In genomic region chrX:16619034-16619929, GRCm38 (mm10) we compare ENCODE assay signal across 8 mouse cellular contexts. TPM values are rescaled to one million over a fixed set of nuclear protein-coding genes. Genes with fewer than 3 reads are reported as not detected.
DNase-seq lines count a peak whose midpoint lies in the region; ATAC-seq and TF ChIP-seq lines count a peak whose summit lies in the region.

Gene Maoa, plus strand, starts transcription at chrX:16619698.

- peak within 1 kb of the TSS; percentile 84 for H3K4me3 ChIP-seq in gastrocnemius, adult 2 months
- peak within 1 kb of the TSS; percentile 51 for H3K4me3 ChIP-seq in hindbrain, embryonic 16.5 days (ENCODE audit: low read length)

- no peaks in the 10 kb centered on the region for H3K9me3 ChIP-seq in hindbrain, embryonic 16.5 days (ENCODE audit: control insufficient read depth, low read length)

- no peaks in the 10 kb centered on the region for H3K36me3 ChIP-seq in hindbrain, embryonic 16.5 days (ENCODE audit: control insufficient read depth, insufficient read depth, low read length)

- peak within 1 kb of the TSS; percentile 89 for H3K27ac ChIP-seq in gastrocnemius, adult 2 months
- peak within 1 kb of the TSS; percentile 87 for H3K27ac ChIP-seq in hindbrain, embryonic 16.5 days (ENCODE audit: low read depth, low read length)

- no peaks in the 10 kb centered on the region for H3K27me3 ChIP-seq in hindbrain, embryonic 16.5 days (replicated peaks; ENCODE audit: control insufficient read depth, insufficient read depth, low read length)

- peak within 1 kb of the TSS; percentile 74 for H3K4me2 ChIP-seq in hindbrain, embryonic 16.5 days (ENCODE audit: low read length)

- 18% methylated on average over 33 of the region's 33 CpGs for WGBS in hindbrain, embryonic 16.5 days

- intact Hi-C loops in gastrocnemius, adult 2 months (cut with DNase I), result loop anchor here (10.0 kb wide), 1 partner anchor 196 kb away; the partner anchor contains the start of gene Maob

- ATAC-seq in hindbrain, embryonic 16.5 days, result peak; percentile 93

- H3K9ac ChIP-seq in hindbrain, embryonic 16.5 days (ENCODE audit: low read depth, low read length), result peak within 1 kb of the TSS; percentile 71

- peak; percentile 84 for DNase-seq in adipocyte (ENCODE audit: low spot score)
- DNase-seq in cerebellum, postnatal 36 days, result peak; percentile 65 to 70
- DNase-seq in gastrocnemius, adult 2 months, result peak; percentile 68
- DNase-seq in layer of hippocampus, postnatal 36 days, result peak; percentile 68 to 70
- peak; percentile 71 for DNase-seq in lung, postnatal 14 days
- DNase-seq in retina, postnatal 1 day, result peak; percentile 89
- DNase-seq in urinary bladder, adult 18-20 months (ENCODE audit: low spot score in 2 of 2), result peak; percentile 20 to 57

- no peaks in the 10 kb centered on the region for H3K4me1 ChIP-seq in hindbrain, embryonic 16.5 days (ENCODE audit: control insufficient read depth, insufficient read depth, low read depth, low read length)

- no peak for TF ChIP-seq CTCF in gastrocnemius, adult 2 months (IDR thresholded peaks at IDR 0.05)

RNA-seq across cellular contexts. Expression of gene Maoa, which starts in this region (rescaled TPM):
- 1 to 10 TPM; 2.5 to 4.0 TPM for total RNA-seq in gastrocnemius, adult 2 months (2021)
- polyA plus RNA-seq in hindbrain, embryonic 16.5 days (2015; fragmentation: Nextera tagmentation; extraction: Ambion mirVana), result 27.3 and 29.2 TPM in 2 replicates
- 10 to 100 TPM; 13.6 to 14.9 TPM for total RNA-seq in layer of hippocampus, postnatal 36 days (2021)

Comparison
In these comparisons a context has a peak if more than half of its experiments do, and no peak if none do; other contexts are left out.
1. Peak in every context shown above with its lines: DNase-seq, ATAC-seq, H3K4me3 ChIP-seq and H3K27ac ChIP-seq.
2. DNase-seq: peak in every context shown above with its lines; median percentile 89 in retina, postnatal 1 day; 84 in adipocyte; 71 in lung, postnatal 14 days; 69 in layer of hippocampus, postnatal 36 days; 68 in gastrocnemius, adult 2 months; 68 in cerebellum, postnatal 36 days; 38 in urinary bladder, adult 18-20 months.